ENCODE assay signal across 16 mouse cellular contexts in genomic region chr9:7798555-7798954, GRCm38 (mm10). TPM values are rescaled to one million over a fixed set of nuclear protein-coding genes. Genes with fewer than 3 reads are reported as not detected.
DNase-seq lines count a peak whose midpoint lies in the region; ATAC-seq and TF ChIP-seq lines count a peak whose summit lies in the region.
"Had no signal": no experiment of that assay in that cellular context is flagged by ENCODE, and none has a peak within 500 bp of the region (broad histone marks: within the 10 kb centered on the region; RNA-seq: fewer than 3 reads in every experiment).

No protein-coding gene starts in this region.

- no peak overlapping the region for H3K4me3 ChIP-seq in heart, embryonic 10.5 days
- no peak overlapping the region for H3K4me3 ChIP-seq in heart, embryonic 12.5 days
- no peak overlapping the region for H3K4me3 ChIP-seq in midbrain, embryonic 15.5 days
- no peak overlapping the region for H3K4me3 ChIP-seq in midbrain, postnatal 0 days (ENCODE audit: low read depth, low read length)
- no peak overlapping the region for H3K4me3 ChIP-seq in stomach, postnatal 0 days (ENCODE audit: low read depth, low read length)
- H3K4me3 ChIP-seq: forebrain, embryonic 15.5 days; limb, embryonic 13.5 days; neural tube, embryonic 13.5 days had no signal

- no peaks in the 10 kb centered on the region for H3K9me3 ChIP-seq in heart, embryonic 10.5 days
- H3K9me3 ChIP-seq in heart, embryonic 12.5 days (replicated peaks), result no peaks in the 10 kb centered on the region
- H3K9me3 ChIP-seq in midbrain, embryonic 15.5 days, result no peaks in the 10 kb centered on the region
- no peaks in the 10 kb centered on the region for H3K9me3 ChIP-seq in midbrain, postnatal 0 days (ENCODE audit: low read length)
- H3K9me3 ChIP-seq in stomach, postnatal 0 days (ENCODE audit: control insufficient read depth, low read length), result no peaks in the 10 kb centered on the region
- H3K9me3 ChIP-seq: forebrain, embryonic 15.5 days; limb, embryonic 13.5 days; neural tube, embryonic 13.5 days had no signal

- H3K27ac ChIP-seq in heart, embryonic 10.5 days, result no peak overlapping the region
- H3K27ac ChIP-seq in heart, embryonic 12.5 days (ENCODE audit: poor library complexity, severe bottlenecking), result no peak overlapping the region
- H3K27ac ChIP-seq in midbrain, embryonic 15.5 days, result no peak overlapping the region
- no peak overlapping the region for H3K27ac ChIP-seq in midbrain, postnatal 0 days (ENCODE audit: low read depth, low read length)
- no peak overlapping the region for H3K27ac ChIP-seq in stomach, postnatal 0 days (replicated peaks)
- H3K27ac ChIP-seq: forebrain, embryonic 15.5 days; limb, embryonic 13.5 days; neural tube, embryonic 13.5 days had no signal

- ATAC-seq in heart, embryonic 12.5 days (ENCODE audit: insufficient number of reproducible peaks, low FRiP score), result no peak
- ATAC-seq in midbrain, embryonic 15.5 days (replicated peaks), result peak; percentile 42; the same call in 1 of the 2 replicates
- ATAC-seq in midbrain, postnatal 0 days (ENCODE audit: low FRiP score), result no peak; the same call in 1 of the 2 replicates
- ATAC-seq in stomach, postnatal 0 days (ENCODE audit: low FRiP score, low TSS enrichment), result 0 out of 2 replicates have a peak, but pooled peaks have one; percentile 45
- ATAC-seq: activated CD4-positive, CD25-positive, alpha-beta regulatory T cell, adult 4 months; forebrain, embryonic 15.5 days had no signal

- TF ChIP-seq CTCF in midbrain, postnatal 0 days (IDR thresholded peaks at IDR 0.05), result no peak
- TF ChIP-seq CTCF in stomach, postnatal 0 days (IDR thresholded peaks at IDR 0.05; ENCODE audit: low read depth), result no peak

- H3K4me1 ChIP-seq in heart, embryonic 10.5 days, result no peaks in the 10 kb centered on the region
- H3K4me1 ChIP-seq in heart, embryonic 12.5 days (replicated peaks), result no peaks in the 10 kb centered on the region
- no peaks in the 10 kb centered on the region for H3K4me1 ChIP-seq in midbrain, embryonic 15.5 days
- no peaks in the 10 kb centered on the region for H3K4me1 ChIP-seq in midbrain, postnatal 0 days (ENCODE audit: insufficient read depth, low read length)
- no peaks in the 10 kb centered on the region for H3K4me1 ChIP-seq in stomach, postnatal 0 days (replicated peaks; ENCODE audit: control insufficient read depth, insufficient read depth)
- H3K4me1 ChIP-seq: limb, embryonic 13.5 days; neural tube, embryonic 13.5 days had no signal

- H3K27me3 ChIP-seq in heart, embryonic 10.5 days (ENCODE audit: insufficient read depth, poor library complexity, severe bottlenecking), result no peaks in the 10 kb centered on the region
- H3K27me3 ChIP-seq in heart, embryonic 12.5 days (replicated peaks), result no peaks in the 10 kb centered on the region
- H3K27me3 ChIP-seq in midbrain, embryonic 15.5 days (replicated peaks), result no peaks in the 10 kb centered on the region
- no peaks in the 10 kb centered on the region for H3K27me3 ChIP-seq in midbrain, postnatal 0 days (ENCODE audit: insufficient read depth, low read length)
- no peaks in the 10 kb centered on the region for H3K27me3 ChIP-seq in stomach, postnatal 0 days (ENCODE audit: control insufficient read depth, insufficient read depth, low read length)
- H3K27me3 ChIP-seq: forebrain, embryonic 15.5 days; limb, embryonic 13.5 days; neural tube, embryonic 13.5 days had no signal

- WGBS in heart, embryonic 10.5 days, result 89% methylated on average over 3 of the region's 3 CpGs
- 79% methylated on average over 3 of the region's 3 CpGs for WGBS in heart, embryonic 12.5 days
- 94% methylated on average over 3 of the region's 3 CpGs for WGBS in midbrain, embryonic 15.5 days
- WGBS in midbrain, postnatal 0 days, result 91% methylated on average over 3 of the region's 3 CpGs
- WGBS in stomach, postnatal 0 days, result 62% methylated on average over 3 of the region's 3 CpGs

- no peak for TF ChIP-seq EP300 in stomach, postnatal 0 days (optimal IDR thresholded peaks at IDR 0.05)

- peaks cover 15% of the 10 kb centered on the region for H3K36me3 ChIP-seq in heart, embryonic 10.5 days
- peaks cover 10% of the 10 kb centered on the region for H3K36me3 ChIP-seq in heart, embryonic 12.5 days
- H3K36me3 ChIP-seq in midbrain, embryonic 15.5 days (replicated peaks), result no peaks in the 10 kb centered on the region
- no peaks in the 10 kb centered on the region for H3K36me3 ChIP-seq in midbrain, postnatal 0 days (ENCODE audit: insufficient read depth, low read length)
- H3K36me3 ChIP-seq in stomach, postnatal 0 days (ENCODE audit: control insufficient read depth, insufficient read depth, low read length), result no peaks in the 10 kb centered on the region
- H3K36me3 ChIP-seq: forebrain, embryonic 15.5 days had no signal

- peak; percentile 66 for DNase-seq in heart, embryonic 10.5 days (ENCODE audit: low spot score)
- DNase-seq in midbrain, postnatal 0 days (ENCODE audit: low spot score), result no peak
- DNase-seq in kidney, postnatal 25 days, result peak; percentile 44 to 60
- DNase-seq in stomach, postnatal 0 days (ENCODE audit: low spot score), result no peak
- DNase-seq in spleen, postnatal 10 days (ENCODE audit: low spot score in 2 of 2), result no peak
- no peak for DNase-seq in layer of hippocampus, postnatal 25 days (ENCODE audit: extremely low spot score in 1 of 2, low spot score in 1 of 2)
- DNase-seq: B cell, adult 2 months; cerebellum, adult 11 months; lung, postnatal 14 days; spleen, adult 18-20 months had no signal

- H3K9ac ChIP-seq in heart, embryonic 12.5 days, result no peak overlapping the region
- no peak overlapping the region for H3K9ac ChIP-seq in midbrain, embryonic 15.5 days
- no peak overlapping the region for H3K9ac ChIP-seq in midbrain, postnatal 0 days (replicated peaks; ENCODE audit: low read length, poor library complexity, severe bottlenecking)
- H3K9ac ChIP-seq in stomach, postnatal 0 days (ENCODE audit: low read length), result no peak overlapping the region
- H3K9ac ChIP-seq: forebrain, embryonic 15.5 days; limb, embryonic 13.5 days; neural tube, embryonic 13.5 days had no signal

- H3K4me2 ChIP-seq in heart, embryonic 12.5 days, result no peak overlapping the region
- no peak overlapping the region for H3K4me2 ChIP-seq in midbrain, embryonic 15.5 days
- no peak overlapping the region for H3K4me2 ChIP-seq in midbrain, postnatal 0 days (ENCODE audit: low read depth, low read length, poor library complexity, severe bottlenecking)
- no peak overlapping the region for H3K4me2 ChIP-seq in stomach, postnatal 0 days (replicated peaks; ENCODE audit: low read depth)
- H3K4me2 ChIP-seq: forebrain, embryonic 15.5 days; limb, embryonic 13.5 days; neural tube, embryonic 13.5 days had no signal

RNA-seq across cellular contexts. Expression of gene Tmem123, which starts 34.7 kb away (rescaled TPM):
- 121 and 143 TPM in 2 replicates for polyA plus RNA-seq in heart, embryonic 10.5 days (2016; fragmentation: Nextera tagmentation; extraction: Ambion mirVana)
- polyA plus RNA-seq in heart, embryonic 12.5 days (2016; fragmentation: Nextera tagmentation; extraction: Ambion mirVana), result 119 and 125 TPM in 2 replicates
- polyA plus RNA-seq in midbrain, embryonic 15.5 days (2015; fragmentation: Nextera tagmentation; extraction: Ambion mirVana), result 18.0 and 20.1 TPM in 2 replicates
- total RNA-seq in midbrain, postnatal 0 days (2014; rRNA removed), result 14.3 and 19.8 TPM in 2 replicates
- 9.6 and 10.1 TPM in 2 replicates for polyA plus RNA-seq in midbrain, postnatal 0 days (2015; fragmentation: Nextera tagmentation; extraction: Ambion mirVana)
- polyA plus RNA-seq in stomach, postnatal 0 days (2015; fragmentation: Nextera tagmentation; extraction: Ambion mirVana), result 117 and 121 TPM in 2 replicates
- 10 to 100 TPM; 13.6 to 14.8 TPM for total RNA-seq in layer of hippocampus, postnatal 25 days (2021)

RNA-seq across cellular contexts. Expression of gene Birc2, which starts 38.3 kb away (rescaled TPM):
- polyA plus RNA-seq in heart, embryonic 10.5 days (2016; fragmentation: Nextera tagmentation; extraction: Ambion mirVana), result 23.6 and 24.2 TPM in 2 replicates
- 26.0 and 28.2 TPM in 2 replicates for polyA plus RNA-seq in heart, embryonic 12.5 days (2016; fragmentation: Nextera tagmentation; extraction: Ambion mirVana)
- 42.3 and 45.5 TPM in 2 replicates for polyA plus RNA-seq in midbrain, embryonic 15.5 days (2015; fragmentation: Nextera tagmentation; extraction: Ambion mirVana)
- 37.7 and 40.9 TPM in 2 replicates for total RNA-seq in midbrain, postnatal 0 days (2014; rRNA removed)
- 27.6 and 28.0 TPM in 2 replicates for polyA plus RNA-seq in midbrain, postnatal 0 days (2015; fragmentation: Nextera tagmentation; extraction: Ambion mirVana)
- 17.2 and 20.0 TPM in 2 replicates for polyA plus RNA-seq in stomach, postnatal 0 days (2015; fragmentation: Nextera tagmentation; extraction: Ambion mirVana)
- 10 to 100 TPM; 35.0 to 36.2 TPM for total RNA-seq in layer of hippocampus, postnatal 25 days (2021)

Comparison
In these comparisons a context has a peak if more than half of its experiments do, and no peak if none do; other contexts are left out.
1. ATAC-seq: peak in midbrain, embryonic 15.5 days (single experiment) and stomach, postnatal 0 days (single experiment); none in heart, embryonic 12.5 days (single experiment) and midbrain, postnatal 0 days (single experiment).
2. DNase-seq: peak in heart, embryonic 10.5 days (single experiment) and kidney, postnatal 25 days (2 of 2); none in midbrain, postnatal 0 days (single experiment), stomach, postnatal 0 days (single experiment), spleen, postnatal 10 days (0 of 2) and layer of hippocampus, postnatal 25 days (0 of 2).